Mouse (Mus musculus) T-cell, adult 2 months (primary cell): ENCODE results near the gene Osbpl9.

Experiments used
- DNase-seq: peaks from one replicate; pipeline ENCODE4 v3.0.0; 2022; ENCODE audit warnings: low spot score

Gene Osbpl9

DNA sequence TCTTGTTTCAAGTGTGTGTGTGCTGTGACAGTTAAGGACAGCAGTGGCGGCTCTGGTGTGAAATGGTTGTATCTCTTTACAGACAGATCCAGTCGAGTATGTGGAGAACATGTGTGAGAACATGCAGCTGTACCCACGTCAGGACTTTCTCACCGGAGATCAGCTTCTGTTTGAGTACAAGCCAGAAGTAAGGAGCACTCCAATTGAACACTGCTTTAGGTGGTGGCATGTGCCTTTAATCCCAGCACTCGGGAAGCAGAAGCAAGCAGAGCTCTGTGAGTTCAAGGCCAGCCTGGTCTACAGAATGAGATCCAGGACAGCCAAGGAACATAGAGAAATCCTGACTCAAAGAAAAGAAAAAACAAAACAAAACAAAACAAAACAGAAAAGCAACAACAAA lies 158.8 kb downstream of the Osbpl9 start:
- DNase-seq, result no peak

- no peak for DNase-seq
These were observed 159.3 kb downstream of the Osbpl9 start for GRCm38 (mm10) chr4:109042739-109043138.

DNA sequence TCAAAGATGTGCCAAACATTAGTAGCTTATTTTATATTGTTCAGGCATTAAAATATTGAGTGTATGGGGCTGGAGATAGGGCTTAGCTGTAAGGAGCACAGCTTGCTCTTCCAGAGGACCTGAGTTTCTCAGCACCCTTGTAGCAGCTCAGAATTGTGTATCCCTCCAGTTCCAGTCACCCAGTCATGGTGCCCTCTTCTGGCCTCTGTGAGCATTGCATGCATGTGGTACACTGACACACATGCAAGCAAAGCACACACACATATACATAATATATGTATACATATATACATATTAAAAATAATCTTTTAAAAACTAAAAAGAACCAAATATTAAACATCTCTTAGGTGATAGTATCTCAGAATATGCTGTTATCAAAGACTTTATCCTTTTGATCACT lies 165.7 kb downstream of the Osbpl9 start:
- DNase-seq, result peak; percentile 54

DNA sequence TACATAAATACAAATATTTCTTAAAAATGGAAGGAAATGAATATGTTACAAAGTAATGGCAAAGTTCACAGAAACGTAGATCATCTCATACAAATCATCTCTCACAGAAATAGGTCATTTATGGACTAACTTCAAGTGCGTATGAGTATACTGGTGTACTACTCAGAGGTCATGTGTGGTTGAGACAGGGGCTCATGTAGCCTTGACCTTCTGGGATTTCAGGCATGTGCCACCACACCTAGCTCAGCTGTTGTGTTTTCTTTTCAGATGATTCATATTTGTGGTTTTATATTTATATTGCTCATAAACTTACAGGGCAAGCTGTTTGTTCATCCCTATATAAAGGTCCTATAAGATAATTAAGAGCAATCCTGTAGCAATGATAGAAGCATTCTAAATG lies 171.8 kb downstream of the Osbpl9 start:
- DNase-seq, result no peak

- no peak for DNase-seq
These were observed 172.2 kb downstream of the Osbpl9 start for GRCm38 (mm10) chr4:109029857-109030256.

DNA sequence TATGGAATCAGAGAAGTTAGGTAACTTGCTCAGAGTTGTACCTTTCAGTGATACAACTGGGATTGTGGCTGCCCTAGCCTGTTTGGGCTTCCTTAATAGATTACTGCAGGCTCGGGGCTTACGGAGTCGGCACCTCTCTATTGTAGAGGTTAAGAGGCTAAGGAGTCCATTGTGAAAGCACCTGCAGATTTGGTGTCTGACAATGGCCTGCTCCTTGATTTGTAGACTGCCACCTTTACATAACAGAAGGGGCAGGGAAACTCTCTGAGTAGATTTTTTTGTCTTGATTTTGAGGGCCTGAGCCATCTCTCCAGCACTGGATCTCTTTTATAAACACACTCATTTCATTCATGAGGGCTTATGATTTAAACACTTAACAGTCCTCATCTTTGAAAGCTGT lies 175.5 kb downstream of the Osbpl9 start:
- no peak for DNase-seq

GRCm38 (mm10) chr4:109025061-109025460 lies 177.0 kb downstream of the Osbpl9 start:
- no peak for DNase-seq

DNA sequence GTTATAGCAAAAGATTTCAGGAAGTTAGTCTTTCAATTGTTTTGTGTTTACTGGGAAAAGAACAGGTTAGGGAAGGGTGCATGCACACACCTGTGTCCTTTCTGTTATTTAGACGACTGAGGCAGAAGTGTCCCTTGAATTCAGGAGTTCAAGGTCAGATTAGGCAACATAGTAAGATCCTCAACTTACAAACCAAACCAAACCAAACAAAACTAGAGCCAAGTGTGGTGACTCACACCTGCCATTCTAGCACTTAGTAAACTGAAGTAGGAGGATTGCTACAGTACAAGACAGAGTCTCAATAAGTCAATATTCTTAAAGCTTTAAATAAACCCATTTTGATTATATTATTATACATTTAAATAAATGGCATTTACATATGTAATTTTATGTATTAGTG lies 180.1 kb downstream of the Osbpl9 start:
- DNase-seq, result no peak

DNA sequence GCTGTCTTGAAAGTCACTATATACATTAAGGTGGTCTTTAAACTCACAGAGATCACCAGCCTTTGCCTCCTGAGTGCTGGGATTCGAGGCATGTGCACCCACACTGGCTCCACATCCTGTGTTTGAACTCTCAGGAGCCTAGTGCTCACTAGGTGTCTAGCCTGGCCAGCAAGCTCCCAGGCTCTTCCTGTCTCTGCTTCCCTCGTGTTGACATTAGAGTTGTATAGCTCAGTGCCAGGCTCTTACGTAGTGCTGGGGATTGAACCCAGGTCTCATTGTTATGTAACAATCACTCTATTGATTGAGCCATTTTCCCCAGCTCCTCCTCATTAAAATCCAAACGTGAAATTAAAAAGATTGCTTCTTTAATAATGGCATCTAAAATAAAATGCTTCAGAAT lies 182.8 kb downstream of the Osbpl9 start:
- no peak for DNase-seq

- DNase-seq, result no peak
These were observed 184.6 kb downstream of the Osbpl9 start for GRCm38 (mm10) chr4:109017441-109017840.

DNA sequence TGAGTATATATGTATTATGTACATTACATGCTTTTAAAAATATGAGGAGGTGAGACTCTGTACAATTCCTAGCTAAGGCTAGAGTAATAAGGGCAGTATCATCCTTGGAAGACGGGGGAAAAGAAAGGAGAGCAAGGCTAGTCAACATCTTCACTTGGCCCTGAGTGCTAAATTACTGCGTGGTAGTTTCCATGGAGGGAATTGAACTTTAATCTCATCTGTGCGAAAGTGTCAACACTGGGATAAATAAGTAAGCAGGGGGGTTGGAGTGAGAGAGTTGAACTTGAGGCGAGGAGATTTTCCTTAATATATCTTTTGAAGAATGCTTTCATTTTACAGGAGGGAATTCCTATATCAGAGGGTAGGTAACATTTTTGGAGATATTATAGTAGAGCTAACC lies 188.0 kb downstream of the Osbpl9 start:
- no peak for DNase-seq
